Mouse (Mus musculus) heart, adult 18-20 months (tissue): ENCODE data around the gene Arhgef7. TPM values are rescaled to one million over a fixed set of nuclear protein-coding genes. Genes with fewer than 3 reads are reported as not detected.

Experiments used
- DNase-seq, 2 experiments: peaks; one replicate each; pipeline ENCODE4 v3.0.0; 2021 to 2022; ENCODE audit warnings: mixed read lengths in 1 of 2
- total RNA-seq, 2 experiments: library from RNA; stranded (reverse); gene quantifications; 2 replicates each; pipeline ENCODE4 v1.2.3; 2021

The Arhgef7 gene
- total RNA-seq, 2 experiments from 2014 or later: 96.3 to 113 TPM

GRCm38 (mm10) chr8:11797729-11798479 lies 70.4 kb downstream of the Arhgef7 start:
- no peak for DNase-seq

- DNase-seq: no peak
Measured at GRCm38 (mm10) chr8:11798480-11798867, 71.0 kb downstream of the Arhgef7 start.

- DNase-seq: no peak
Measured at GRCm38 (mm10) chr8:11799098-11799497, 71.6 kb downstream of the Arhgef7 start.

DNA sequence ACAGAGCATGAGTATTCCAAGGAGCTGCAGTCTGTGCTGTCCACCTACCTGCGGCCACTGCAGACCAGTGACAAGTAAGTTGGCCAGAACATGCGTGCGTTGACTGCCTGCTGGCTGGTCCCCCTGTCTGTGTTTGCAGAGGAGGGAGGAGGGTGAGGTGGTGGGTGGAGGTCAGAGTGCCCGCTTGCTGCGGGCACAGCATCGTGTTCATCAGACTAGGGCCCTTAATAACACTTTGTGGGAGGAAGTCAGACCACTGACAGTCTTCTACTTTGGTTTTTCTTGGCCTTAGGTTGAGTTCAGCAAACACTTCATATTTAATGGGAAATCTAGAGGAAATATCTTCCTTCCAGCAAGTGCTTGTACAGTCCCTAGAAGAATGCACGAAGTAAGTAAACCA lies 73.0 kb downstream of the Arhgef7 start:
- DNase-seq: no peak

DNA sequence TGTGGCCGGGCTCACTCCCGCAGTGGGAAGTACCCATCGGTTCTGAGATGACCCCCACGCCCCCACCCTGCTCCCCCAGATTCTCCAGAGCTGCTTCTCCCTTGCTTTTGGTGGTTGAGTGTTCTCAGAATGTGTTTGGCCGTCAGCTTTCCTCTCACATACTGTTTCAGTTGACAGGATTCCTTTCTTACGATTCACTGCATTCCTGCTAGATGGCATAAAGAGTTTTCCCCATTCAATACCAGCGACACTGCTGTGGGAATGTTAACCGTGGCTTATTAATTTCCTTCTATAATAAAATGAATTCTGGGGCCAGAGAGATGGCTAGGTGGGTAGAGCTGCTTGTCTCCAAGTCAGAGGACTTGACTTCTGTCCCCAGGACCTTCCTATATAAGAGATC lies 74.0 kb downstream of the Arhgef7 start:
- no peak for DNase-seq

DNA sequence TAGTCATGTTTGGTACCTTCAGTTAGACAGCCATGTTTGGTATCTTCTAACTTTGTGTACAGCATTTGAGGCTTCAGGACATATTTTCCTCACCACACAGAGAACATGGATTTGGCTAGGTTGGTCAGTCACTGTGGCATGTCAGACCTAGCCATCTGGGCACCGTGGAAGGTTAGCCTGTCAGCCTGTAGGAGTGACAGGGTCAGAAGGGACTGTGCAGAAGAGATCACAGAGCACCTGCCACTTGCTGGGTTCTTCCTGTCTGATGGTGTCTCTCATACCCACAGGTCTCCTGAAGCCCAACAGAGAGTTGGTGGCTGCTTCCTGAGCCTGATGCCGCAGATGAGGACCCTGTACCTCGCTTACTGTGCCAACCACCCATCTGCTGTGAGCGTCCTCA lies 77.4 kb downstream of the Arhgef7 start:
- no peak for DNase-seq

DNA sequence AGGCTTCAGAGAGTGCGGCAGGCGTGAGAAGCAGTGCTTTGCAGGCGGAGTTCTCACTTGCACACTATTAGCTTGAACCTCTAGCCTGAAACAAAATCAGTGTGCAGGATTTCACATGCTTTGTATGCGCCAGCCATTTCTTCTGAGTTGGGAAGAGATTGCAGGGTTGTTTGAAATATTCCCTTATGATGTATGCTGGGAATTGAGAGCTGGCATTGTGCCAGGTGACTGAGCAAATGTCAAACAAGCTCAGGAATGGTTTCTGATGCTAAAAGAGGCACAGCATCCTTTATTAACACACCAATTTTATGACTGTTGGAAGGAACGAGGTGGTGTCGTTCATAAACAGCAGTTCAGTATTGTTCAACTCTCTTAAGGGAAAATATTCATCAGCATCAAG lies 78.7 kb downstream of the Arhgef7 start:
- no peak for DNase-seq

- no peak for DNase-seq
Measured at GRCm38 (mm10) chr8:11807361-11807760, 79.8 kb downstream of the Arhgef7 start.

- DNase-seq: no peak
Measured at GRCm38 (mm10) chr8:11808047-11808446, 80.5 kb downstream of the Arhgef7 start.

DNA sequence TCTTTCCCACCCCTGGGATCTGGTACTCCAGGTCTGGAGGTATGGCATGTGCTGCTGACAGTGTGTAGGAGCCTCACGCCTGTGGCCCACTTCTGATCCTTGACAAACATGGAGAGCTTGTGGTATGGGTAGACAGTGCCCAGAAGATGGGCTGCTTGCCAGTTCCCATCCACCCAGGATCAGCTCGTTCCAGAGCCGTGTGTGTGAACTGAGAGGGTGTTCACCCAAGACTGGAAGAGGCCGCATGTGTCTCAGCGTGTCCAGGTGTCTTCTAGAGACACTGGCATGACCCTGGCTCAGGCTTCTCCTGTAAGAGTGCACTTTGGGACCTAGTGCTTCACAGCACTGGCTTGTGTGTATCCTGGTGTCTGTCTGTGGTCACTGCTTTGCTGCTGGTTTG lies 82.9 kb downstream of the Arhgef7 start:
- DNase-seq: no peak

DNA sequence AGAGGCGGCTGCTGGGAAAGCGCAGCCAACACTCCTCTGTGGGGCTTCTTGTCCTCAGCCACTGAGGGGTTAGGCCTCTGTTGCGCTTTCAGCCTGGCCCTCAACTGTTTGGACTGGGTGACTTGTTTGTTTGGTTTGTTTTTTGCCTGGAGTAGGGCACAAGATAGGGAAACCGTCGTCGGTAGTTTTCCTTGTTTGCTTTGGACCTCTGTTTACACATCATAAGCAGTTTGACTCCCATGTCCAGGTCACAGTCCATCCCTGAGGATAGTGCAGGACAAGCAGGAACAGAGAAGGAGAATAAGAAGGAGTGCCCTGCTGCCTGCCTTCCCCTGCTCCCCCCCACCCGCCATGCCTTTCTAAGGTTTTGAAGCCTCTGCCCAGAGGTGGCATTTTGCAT lies 86.3 kb downstream of the Arhgef7 start:
- no peak for DNase-seq

DNA sequence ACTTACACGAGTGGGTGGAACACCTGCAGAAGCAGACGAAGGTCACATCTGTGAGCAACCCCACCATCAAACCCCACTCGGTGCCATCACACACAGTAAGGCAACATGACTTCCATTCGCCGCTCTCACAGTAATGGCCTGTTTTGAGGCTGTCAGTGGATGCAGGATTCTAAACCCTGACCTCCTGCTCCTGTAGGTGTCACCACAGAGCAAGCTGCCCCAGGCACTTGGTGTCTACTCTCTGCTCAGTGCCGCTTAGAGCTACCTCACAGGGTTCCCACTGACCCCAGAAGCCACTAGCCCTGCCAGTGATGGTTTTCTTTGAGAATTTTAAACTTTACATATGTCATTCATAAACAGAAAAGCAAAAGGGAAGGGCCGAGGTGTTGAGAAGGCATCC lies 87.7 kb downstream of the Arhgef7 start:
- peak in 1 of 2 experiments; percentile 29 for DNase-seq

- no peak for DNase-seq
Measured at GRCm38 (mm10) chr8:11820136-11820535, 92.6 kb downstream of the Arhgef7 start.

DNA sequence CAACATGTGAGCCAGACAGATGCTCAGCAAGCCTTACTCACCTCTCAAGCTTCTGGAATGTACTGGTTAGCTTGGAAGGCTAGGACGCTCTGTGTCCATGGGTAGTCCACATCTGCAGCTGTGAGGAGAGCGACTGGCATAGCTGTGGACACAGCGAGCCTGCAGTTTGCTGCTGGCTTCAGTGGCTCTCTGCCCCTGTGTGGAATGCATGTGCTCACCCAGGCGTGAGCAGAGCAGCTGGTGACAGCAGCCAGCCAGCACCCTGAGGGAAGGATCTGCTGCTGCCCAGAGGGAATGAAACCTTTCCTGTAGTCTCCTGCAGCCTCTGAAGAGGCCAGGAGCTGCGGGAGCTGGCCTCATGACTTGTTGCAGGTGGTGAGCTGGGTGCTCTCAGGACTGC lies 93.0 kb downstream of the Arhgef7 start:
- DNase-seq: peak; percentile 28 to 52

DNA sequence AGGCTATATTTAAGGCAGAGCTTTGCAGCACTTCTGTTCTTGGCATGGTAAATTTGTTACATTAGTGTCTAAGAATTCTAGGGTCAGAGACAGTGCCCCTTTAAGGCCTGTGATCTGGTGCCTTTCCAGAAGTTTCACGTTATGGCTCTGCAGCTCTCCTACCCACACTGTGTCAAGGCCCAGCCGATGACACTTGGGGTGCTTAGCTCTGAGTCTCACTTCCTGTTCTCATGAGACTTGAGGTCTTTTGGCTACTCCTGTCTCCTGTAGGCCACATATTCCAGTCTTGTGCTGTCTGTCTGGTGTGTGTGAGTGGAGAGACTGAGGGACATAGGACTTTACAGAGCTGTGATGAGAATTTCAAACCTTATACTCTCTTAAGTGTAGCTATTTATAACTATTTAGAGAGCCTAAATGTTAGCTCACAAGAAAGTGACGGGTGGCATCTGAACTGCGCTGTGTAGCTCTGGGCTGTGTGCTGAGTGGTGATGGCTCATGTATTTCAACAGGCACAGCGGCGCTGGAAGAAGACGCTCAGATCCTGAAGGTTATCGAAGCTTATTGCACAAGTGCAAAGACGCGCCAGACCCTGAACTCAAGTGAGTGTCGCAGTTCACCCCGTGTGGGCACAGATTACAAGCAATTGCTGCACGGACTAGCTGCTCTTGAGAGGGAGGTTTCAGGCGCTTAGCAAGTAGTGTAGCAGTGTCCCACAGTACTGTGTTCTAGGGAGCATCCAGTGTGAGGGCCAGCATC lies 94.1 kb downstream of the Arhgef7 start:
- peak; percentile 41 to 46 for DNase-seq

DNA sequence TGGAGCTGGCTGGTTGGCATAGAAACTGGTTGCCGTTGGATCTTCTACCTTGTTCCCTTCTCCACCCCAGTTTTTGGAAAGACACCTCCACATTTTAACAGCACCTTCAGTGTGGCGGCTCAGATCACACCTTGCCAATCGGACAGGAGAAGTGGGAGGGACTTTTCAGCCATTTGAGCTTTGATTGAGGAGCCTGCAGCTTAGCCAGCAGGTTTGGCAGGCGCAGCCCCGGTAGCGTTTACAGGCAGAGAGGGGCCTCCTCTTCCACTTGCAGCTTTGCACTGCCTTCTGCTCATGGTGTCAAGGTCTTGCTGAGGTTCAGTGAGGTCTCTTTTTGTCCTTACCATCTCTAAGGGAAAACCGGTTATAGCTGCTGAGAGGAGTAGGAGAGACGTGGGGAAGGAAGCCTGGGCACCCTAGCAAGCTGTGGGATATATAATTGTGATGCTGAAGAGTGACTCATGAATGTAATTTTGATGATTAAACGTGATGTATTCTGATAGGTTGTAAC lies 95.1 kb downstream of the Arhgef7 start:
- DNase-seq: peak in 1 of 2 experiments; percentile 26

DNA sequence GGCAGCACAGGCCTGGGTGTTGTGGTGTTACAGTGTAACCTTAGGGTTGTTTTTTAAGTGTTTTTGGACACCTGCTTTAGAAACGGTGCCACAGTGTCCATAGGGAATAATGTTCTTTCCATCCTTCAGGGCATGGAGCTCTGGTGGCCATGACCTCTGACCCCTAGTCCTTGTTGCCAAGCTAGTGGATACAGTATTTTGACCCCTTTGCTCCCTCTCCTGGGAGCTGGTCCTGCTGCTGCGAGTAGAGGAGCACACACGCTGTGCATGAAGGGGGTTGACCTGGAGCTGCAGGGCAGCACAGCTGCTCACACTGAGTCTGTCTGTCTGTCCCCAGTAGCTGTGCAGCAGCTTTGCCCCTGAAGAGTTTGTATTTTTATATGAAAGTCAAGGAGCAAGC lies 98.2 kb downstream of the Arhgef7 start:
- no peak for DNase-seq

GRCm38 (mm10) chr8:11827312-11827711 lies 99.8 kb downstream of the Arhgef7 start:
- no peak for DNase-seq

- DNase-seq: no peak
Measured at GRCm38 (mm10) chr8:11830214-11831046, 102.9 kb downstream of the Arhgef7 start.

- no peak for DNase-seq
Measured at GRCm38 (mm10) chr8:11831174-11831573, 103.7 kb downstream of the Arhgef7 start.

GRCm38 (mm10) chr8:11831939-11832338 lies 104.4 kb downstream of the Arhgef7 start:
- DNase-seq: no peak

GRCm38 (mm10) chr8:11833157-11833556 lies 105.6 kb downstream of the Arhgef7 start:
- DNase-seq: no peak

DNA sequence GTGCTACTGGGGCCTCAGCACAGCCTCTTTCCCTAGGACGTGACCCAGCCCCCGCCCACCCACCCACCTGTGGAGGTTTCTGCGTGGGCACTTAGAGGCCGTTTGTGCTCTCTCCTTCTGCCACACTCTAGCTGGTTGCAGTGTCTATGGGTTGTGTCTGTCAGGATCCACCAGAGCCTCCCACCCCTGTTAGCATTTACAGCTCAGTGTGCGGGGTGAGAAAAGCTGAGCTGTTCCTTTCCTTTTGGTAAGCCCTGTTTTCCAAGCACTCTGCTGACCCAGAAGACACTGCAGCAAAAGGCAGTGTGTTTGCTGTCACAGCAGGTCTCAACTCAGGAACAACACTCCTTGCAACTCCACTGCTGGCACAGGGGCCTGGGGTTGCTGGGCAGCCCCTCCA lies 106.7 kb downstream of the Arhgef7 start:
- no peak for DNase-seq
